Comparison of ENCODE assay signal across 8 mouse cellular contexts in genomic region chr9:108783548-108784463, GRCm38 (mm10). TPM values are rescaled to one million over a fixed set of nuclear protein-coding genes. Genes with fewer than 3 reads are reported as not detected.
DNase-seq lines count a peak whose midpoint lies in the region; ATAC-seq lines count a peak whose summit lies in the region.

TSS of gene Ip6k2 (plus strand) at chr9:108783796.

- H3K4me1 ChIP-seq in brown adipose tissue, adult 24 weeks (ENCODE audit: control insufficient read depth, insufficient read depth, insufficient read length, low read length): peaks cover 11% of the 10 kb centered on the region; the same call in 1 of the 2 replicates
- peaks cover 10 to 37% of the 10 kb centered on the region in 2 experiments for H3K4me1 ChIP-seq in heart, embryonic 14.5 days (ENCODE audit: control insufficient read depth in 2 of 2, insufficient read depth in 2 of 2, low read length in 2 of 2)
- H3K4me1 ChIP-seq in liver, embryonic 13.5 days (replicated peaks): peaks cover 59% of the 10 kb centered on the region
- peaks cover 29% of the 10 kb centered on the region for H3K4me1 ChIP-seq in stomach, embryonic 16.5 days (ENCODE audit: control insufficient read depth, insufficient read depth, low read length)

- peak within 1 kb of the TSS; percentile 82 for H3K4me2 ChIP-seq in heart, embryonic 14.5 days (ENCODE audit: low read length)
- H3K4me2 ChIP-seq in liver, embryonic 13.5 days: peak within 1 kb of the TSS; percentile 80
- H3K4me2 ChIP-seq in stomach, embryonic 16.5 days (ENCODE audit: low read depth, low read length): peak within 1 kb of the TSS; percentile 87

- peak within 1 kb of the TSS; percentile 97 for H3K9ac ChIP-seq in heart, embryonic 14.5 days (ENCODE audit: low read length)
- H3K9ac ChIP-seq in liver, embryonic 13.5 days: peak within 1 kb of the TSS; percentile 88
- H3K9ac ChIP-seq in stomach, embryonic 16.5 days (ENCODE audit: low read length): peak within 1 kb of the TSS; percentile 99

- H3K36me3 ChIP-seq in heart, embryonic 14.5 days (ENCODE audit: control insufficient read depth, insufficient read depth, low read length): peaks cover 12% of the 10 kb centered on the region
- 0 out of 2 replicates have a peak, but pooled peaks cover 4% of the 10 kb centered on the region for H3K36me3 ChIP-seq in liver, embryonic 13.5 days
- H3K36me3 ChIP-seq in stomach, embryonic 16.5 days (ENCODE audit: control insufficient read depth, insufficient read depth, low read length): no peaks in the 10 kb centered on the region

- ATAC-seq in heart, embryonic 14.5 days (ENCODE audit: insufficient number of reproducible peaks, insufficient read depth, low FRiP score, low read depth): peak; percentile 97
- ATAC-seq in liver, embryonic 13.5 days (ENCODE audit: low read depth): peak; percentile 98
- peak; percentile 99 for ATAC-seq in stomach, embryonic 16.5 days (ENCODE audit: insufficient read depth, low FRiP score)

- no peaks in the 10 kb centered on the region for H3K9me3 ChIP-seq in heart, embryonic 14.5 days (ENCODE audit: control insufficient read depth, low read length)
- H3K9me3 ChIP-seq in liver, embryonic 13.5 days (replicated peaks): no peaks in the 10 kb centered on the region
- no peaks in the 10 kb centered on the region for H3K9me3 ChIP-seq in stomach, embryonic 16.5 days (replicated peaks; ENCODE audit: control insufficient read depth, low read length)

- peak; percentile 93 for DNase-seq in CD4-positive, CD25-positive, alpha-beta regulatory T cell, adult 2 months (ENCODE audit: low read depth, low spot score)
- DNase-seq in fibroblast of lung, adult 2 months (ENCODE audit: low read depth): peak; percentile 79
- peak; percentile 98 for DNase-seq in kidney, postnatal 14 days
- DNase-seq in liver, embryonic 13.5 days: peak; percentile 94
- peak; percentile 99 for DNase-seq in neural tube, embryonic 10.5 days (ENCODE audit: extremely low spot score, low spot score)

- H3K27ac ChIP-seq in brown adipose tissue, adult 24 weeks (replicated peaks; ENCODE audit: low read depth, low read length): peak within 1 kb of the TSS; percentile 69
- H3K27ac ChIP-seq in heart, embryonic 14.5 days (replicated peaks in 1 of 2; ENCODE audit: control insufficient read depth in 1 of 2, insufficient read depth in 1 of 2, low read depth in 2 of 2, low read length in 2 of 2): peak within 1 kb of the TSS; percentile 82
- H3K27ac ChIP-seq in liver, embryonic 13.5 days: peak within 1 kb of the TSS; percentile 87
- H3K27ac ChIP-seq in stomach, embryonic 16.5 days (ENCODE audit: low read length): peak within 1 kb of the TSS; percentile 88

- under 1% methylated on average over 52 of the region's 56 CpGs for WGBS in heart, embryonic 14.5 days
- under 1% methylated on average over 56 of the region's 56 CpGs for WGBS in liver, embryonic 13.5 days (ENCODE audit: insufficient replicate concordance)
- under 1% methylated on average over 56 of the region's 56 CpGs for WGBS in stomach, embryonic 16.5 days

- H3K4me3 ChIP-seq in brown adipose tissue, adult 24 weeks (ENCODE audit: insufficient read depth, low read depth, low read length): peak within 1 kb of the TSS; percentile 88
- H3K4me3 ChIP-seq in heart, embryonic 14.5 days (ENCODE audit: control insufficient read depth in 1 of 2, insufficient read depth in 1 of 2, low read depth in 1 of 2, low read length in 2 of 2): peak within 1 kb of the TSS; percentile 80 to 91
- peak within 1 kb of the TSS; percentile 90 for H3K4me3 ChIP-seq in liver, embryonic 13.5 days (replicated peaks)
- H3K4me3 ChIP-seq in stomach, embryonic 16.5 days (replicated peaks; ENCODE audit: low read length): peak within 1 kb of the TSS; percentile 95

- H3K27me3 ChIP-seq in heart, embryonic 14.5 days (ENCODE audit: control insufficient read depth, insufficient read depth, low read length): no peaks in the 10 kb centered on the region
- no peaks in the 10 kb centered on the region for H3K27me3 ChIP-seq in liver, embryonic 13.5 days
- H3K27me3 ChIP-seq in stomach, embryonic 16.5 days (ENCODE audit: control insufficient read depth, insufficient read depth, low read length): no peaks in the 10 kb centered on the region

RNA-seq across cellular contexts. Expression of gene Ip6k2, which starts in this region (rescaled TPM):
- polyA plus RNA-seq in brown adipose tissue, adult 24 weeks (2012; ENCODE audit: insufficient read depth, insufficient read length, missing spikeins): 14.0 and 16.2 TPM in 2 replicates
- polyA plus RNA-seq in heart, embryonic 14.5 days (2014; fragmentation: Nextera tagmentation; extraction: Ambion mirVana): 45.0 and 45.6 TPM in 2 replicates
- polyA plus RNA-seq in liver, embryonic 13.5 days (2015; fragmentation: Nextera tagmentation; extraction: Ambion mirVana): 11.5 and 11.6 TPM in 2 replicates
- 64.8 and 65.3 TPM in 2 replicates for polyA plus RNA-seq in stomach, embryonic 16.5 days (2015; fragmentation: Nextera tagmentation; extraction: Ambion mirVana)

Comparison
In these comparisons a context has a peak if more than half of its experiments do, and no peak if none do; other contexts are left out.
1. Peak in every context shown above with its lines: DNase-seq, ATAC-seq, H3K4me3 ChIP-seq and H3K27ac ChIP-seq.